Mouse (Mus musculus) C2C12 (cell line): ENCODE measurements at regions not wholly inside any gene's neighbourhood (a gene's known extent, or its start where the extent isn't known, plus 50 kb on each side); places are given as distances from the start of the nearest gene placed in this dataset.

Experiments
- CEBPB ChIP-seq: IDR thresholded peaks from one replicate; pipeline ENCODE4 v1.6.1; 2011; ENCODE audit warnings: low read depth, mild to moderate bottlenecking, control low read depth, moderate library complexity
- CTCF ChIP-seq: IDR thresholded peaks from one replicate; pipeline ENCODE4 v1.5.1; 2011; ENCODE audit not compliant: control insufficient read depth, insufficient read depth, insufficient read length
- FOSL1 ChIP-seq: IDR thresholded peaks from one replicate; pipeline ENCODE4 v1.8.0; 2011; ENCODE audit warnings: mild to moderate bottlenecking, low read length; ENCODE audit not compliant: poor library complexity, insufficient read depth, severe bottlenecking
- MAX ChIP-seq: IDR thresholded peaks from one replicate; pipeline ENCODE4 v1.6.1; 2011; ENCODE audit warnings: mild to moderate bottlenecking, control low read depth
- MYOD1 ChIP-seq: IDR thresholded peaks from one replicate; pipeline ENCODE4 v1.6.1; 2011; ENCODE audit warnings: low read depth; ENCODE audit not compliant: control insufficient read depth, insufficient read length
- MYOG ChIP-seq: IDR thresholded peaks from one replicate; pipeline ENCODE4 v1.6.1; 2011; ENCODE audit not compliant: control insufficient read depth, insufficient read length; ENCODE audit errors: extremely low read depth
- USF1 ChIP-seq: IDR thresholded peaks from one replicate; pipeline ENCODE4 v1.6.1; 2011; ENCODE audit warnings: low read depth, mild to moderate bottlenecking, control low read depth, moderate library complexity

DNA sequence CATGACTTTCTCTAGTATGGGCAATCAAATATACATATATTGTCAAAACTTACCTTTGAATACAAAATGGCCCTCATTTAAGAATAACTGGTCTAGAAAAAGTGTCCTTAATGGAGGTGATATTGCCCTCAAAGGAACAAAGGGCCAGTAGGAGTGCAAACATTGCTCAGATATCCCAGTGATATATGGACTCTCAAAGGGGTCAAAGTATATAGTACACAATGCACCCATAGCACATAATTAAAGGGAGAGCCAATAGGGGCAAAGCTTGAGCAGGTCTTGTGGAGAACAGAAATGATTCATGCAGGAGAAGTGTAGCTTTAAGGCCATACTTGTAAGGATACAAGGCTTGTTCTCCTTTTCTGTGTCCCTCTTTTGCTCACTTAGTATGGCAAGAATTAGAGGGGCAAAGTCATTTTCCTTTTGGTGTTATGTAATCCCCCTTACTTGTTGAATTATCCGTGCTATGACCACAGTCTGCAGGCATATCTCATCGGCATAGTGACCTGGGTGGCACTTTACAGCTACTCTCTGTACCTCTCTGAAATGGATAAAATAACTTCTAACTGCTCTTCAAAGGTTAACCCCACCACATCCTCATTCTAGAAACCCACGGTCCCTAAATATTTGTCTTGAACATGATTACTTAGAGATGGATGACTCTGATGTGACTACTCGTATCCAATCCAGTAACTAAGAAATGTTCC, 231.6 kb upstream of the Slc7a11 start:
- TF ChIP-seq MYOG (no peak), CTCF (no peak), FOSL1 (no peak), MAX (no peak), USF1 (no peak), CEBPB (no peak), MYOD1 (no peak)
